Mouse (Mus musculus) heart, embryonic 15.5 days (tissue): Measurements from ENCODE around the gene Snai3. TPM values are rescaled to one million over a fixed set of nuclear protein-coding genes. Genes with fewer than 3 reads are reported as not detected.

ENCODE experiments used
- ATAC-seq: fragments of 200-750 bp; cut with Nextera tagmentation; replicated peaks from 2 replicates; pipeline ENCODE4 v1.8.0; 2017; ENCODE audit warnings: low read depth, moderate TSS enrichment; ENCODE audit not compliant: insufficient number of reproducible peaks, insufficient read depth, low FRiP score
- H3K27ac ChIP-seq: fragments of 300-500 bp; sonication (generic); 2 replicates; pipeline ENCODE4 v1.5.1; 2015; ENCODE audit warnings: mild to moderate bottlenecking, inconsistent platforms
- H3K27me3 ChIP-seq: fragments of 300-500 bp; sonication (generic); 2 replicates; pipeline ENCODE4 v1.6.1; 2015; ENCODE audit warnings: inconsistent platforms
- H3K36me3 ChIP-seq: fragments of 300-500 bp; sonication (generic); 2 replicates; pipeline ENCODE4 v1.6.1; 2015; ENCODE audit warnings: mild to moderate bottlenecking, inconsistent platforms
- H3K4me1 ChIP-seq: fragments of 300-500 bp; sonication (generic); replicated peaks from 2 replicates; pipeline ENCODE4 v1.6.1; 2015; ENCODE audit warnings: inconsistent platforms
- H3K4me2 ChIP-seq: fragments of 300-500 bp; sonication (generic); 2 replicates; pipeline ENCODE4 v1.6.1; 2015; ENCODE audit warnings: inconsistent platforms, mild to moderate bottlenecking, moderate library complexity
- H3K4me3 ChIP-seq: fragments of 300-500 bp; sonication (generic); 2 replicates; pipeline ENCODE4 v1.5.1; 2015; ENCODE audit warnings: mild to moderate bottlenecking, inconsistent platforms
- H3K9ac ChIP-seq: fragments of 300-500 bp; sonication (generic); 2 replicates; pipeline ENCODE4 v1.6.1; 2015; ENCODE audit warnings: mild to moderate bottlenecking, inconsistent platforms
- H3K9me3 ChIP-seq: fragments of 300-500 bp; sonication (generic); replicated peaks from 2 replicates; pipeline ENCODE4 v1.6.1; 2016; ENCODE audit warnings: inconsistent platforms
- WGBS: fragments of 180-500 bp; shearing (Covaris S2); methylation state at CpG from one replicate; pipeline ENCODE4 v1.1.7; 2015; ENCODE audit warnings: mixed read lengths; 5-methylcytosine and 5-hydroxymethylcytosine counted together
- polyA plus RNA-seq: library from polyadenylated mRNA; unstranded; fragments of >200 nt; fragmentation: Nextera tagmentation; extraction: Ambion mirVana; gene quantifications from 2 replicates; pipeline ENCODE4 v1.2.1, GENCODE M21; 2015

Snai3 gene
- polyA plus RNA-seq, 1 experiment from 2014 or later = 2.0 TPM

GRCm38 (mm10) chr8:122437708-122438331 is 22.7 kb downstream of the Snai3 start:
- no peak overlapping the region for H3K4me3 ChIP-seq
- H3K9ac ChIP-seq = no peak overlapping the region
- H3K36me3 ChIP-seq = peaks cover 14% of the 10 kb centered on the region; the same call in 1 of the 2 replicates
- H3K4me1 ChIP-seq = peaks cover 17% of the 10 kb centered on the region
- ATAC-seq = no peak
- peak overlapping the region; percentile 10; the same call in 1 of the 2 replicates for H3K4me2 ChIP-seq
- peak overlapping the region; percentile 64; the same call in 1 of the 2 replicates for H3K27ac ChIP-seq
- no peaks in the 10 kb centered on the region for H3K9me3 ChIP-seq
- no peaks in the 10 kb centered on the region for H3K27me3 ChIP-seq
- 88% methylated on average over 13 of the region's 13 CpGs for WGBS

- Histone ChIP-seq H3K36me3 (peaks cover 14% of the 10 kb centered on the region; the same call in 1 of the 2 replicates), H3K4me1 (peaks cover 22% of the 10 kb centered on the region), H3K9me3 (no peaks in the 10 kb centered on the region), H3K4me2 (no peak overlapping the region), H3K9ac (no peak overlapping the region), H3K27me3 (no peaks in the 10 kb centered on the region), H3K27ac (no peak overlapping the region), H3K4me3 (no peak overlapping the region)
- 77% methylated on average over 20 of the region's 20 CpGs for WGBS
- no peak for ATAC-seq
These were observed 23.9 kb downstream of the Snai3 start for GRCm38 (mm10) chr8:122436586-122437125.

- H3K36me3 ChIP-seq = peaks cover 14% of the 10 kb centered on the region; the same call in 1 of the 2 replicates
- H3K9me3 ChIP-seq = no peaks in the 10 kb centered on the region
- peaks cover 27% of the 10 kb centered on the region for H3K4me1 ChIP-seq
- ATAC-seq = no peak
- no peak overlapping the region for H3K27ac ChIP-seq
- H3K27me3 ChIP-seq = no peaks in the 10 kb centered on the region
- H3K4me2 ChIP-seq = no peak overlapping the region
- no peak overlapping the region for H3K4me3 ChIP-seq
- 88% methylated on average over 9 of the region's 9 CpGs for WGBS
- no peak overlapping the region for H3K9ac ChIP-seq
These were observed 24.4 kb downstream of the Snai3 start for GRCm38 (mm10) chr8:122436146-122436545.

GRCm38 (mm10) chr8:122435375-122435774 is 25.2 kb downstream of the Snai3 start:
- ATAC-seq = no peak
- 90% methylated on average over 6 of the region's 6 CpGs for WGBS

GRCm38 (mm10) chr8:122433269-122433905 is 27.1 kb downstream of the Snai3 start:
- peaks cover 14% of the 10 kb centered on the region; the same call in 1 of the 2 replicates for H3K36me3 ChIP-seq
- H3K27me3 ChIP-seq = no peaks in the 10 kb centered on the region
- H3K4me1 ChIP-seq = peaks cover 27% of the 10 kb centered on the region
- H3K9ac ChIP-seq = peak overlapping the region; percentile 78; the same call in 1 of the 2 replicates
- H3K4me3 ChIP-seq = peak overlapping the region; percentile 69; the same call in 1 of the 2 replicates
- 61% methylated on average over 11 of the region's 11 CpGs for WGBS
- H3K4me2 ChIP-seq = peak overlapping the region; percentile 96
- H3K27ac ChIP-seq = peak overlapping the region; percentile 81
- ATAC-seq = peak; percentile 39
- no peaks in the 10 kb centered on the region for H3K9me3 ChIP-seq

More at GRCm38 (mm10) chr8:122435375-122435774, 25.2 kb downstream of the Snai3 start:
- Histone ChIP-seq H3K27ac (no peak overlapping the region), H3K4me2 (no peak overlapping the region), H3K4me3 (no peak overlapping the region), H3K4me1 (peaks cover 28% of the 10 kb centered on the region), H3K36me3 (peaks cover 14% of the 10 kb centered on the region; the same call in 1 of the 2 replicates), H3K9me3 (no peaks in the 10 kb centered on the region), H3K27me3 (no peaks in the 10 kb centered on the region), H3K9ac (no peak overlapping the region)

- H3K9me3 ChIP-seq = no peaks in the 10 kb centered on the region
- peak within 1 kb of the TSS; percentile 78 for H3K9ac ChIP-seq
- H3K4me1 ChIP-seq = peaks cover 23% of the 10 kb centered on the region
- no peaks in the 10 kb centered on the region for H3K27me3 ChIP-seq
- H3K4me3 ChIP-seq = peak within 1 kb of the TSS; percentile 69
- peak within 1 kb of the TSS; percentile 81 for H3K27ac ChIP-seq
- peak; percentile 81 for ATAC-seq
- 4% methylated on average over 45 of the region's 45 CpGs for WGBS
- peak within 1 kb of the TSS; percentile 96 for H3K4me2 ChIP-seq
- H3K36me3 ChIP-seq = peaks cover 14% of the 10 kb centered on the region; the same call in 1 of the 2 replicates
These were observed 27.9 kb downstream of the Snai3 start, which contains the start of gene Cyba for GRCm38 (mm10) chr8:122432443-122433268. Gene Cyba, minus strand, starts transcription at chr8:122432930.

GRCm38 (mm10) chr8:122431694-122432442 is 28.7 kb downstream of the Snai3 start:
- H3K27me3 ChIP-seq = no peaks in the 10 kb centered on the region
- H3K27ac ChIP-seq = peak overlapping the region; percentile 81
- H3K4me3 ChIP-seq = peak overlapping the region; percentile 69
- no peak for ATAC-seq
- H3K4me1 ChIP-seq = peaks cover 23% of the 10 kb centered on the region
- H3K36me3 ChIP-seq = peaks cover 14% of the 10 kb centered on the region; the same call in 1 of the 2 replicates
- 24% methylated on average over 18 of the region's 18 CpGs for WGBS
- H3K9me3 ChIP-seq = no peaks in the 10 kb centered on the region
- H3K4me2 ChIP-seq = peak overlapping the region; percentile 96
- peak overlapping the region; percentile 78 for H3K9ac ChIP-seq

- peaks cover 8% of the 10 kb centered on the region; the same call in 1 of the 2 replicates for H3K36me3 ChIP-seq
- 75% methylated on average over 3 of the region's 3 CpGs for WGBS
- H3K4me3 ChIP-seq = no peak overlapping the region
- peaks cover 23% of the 10 kb centered on the region for H3K4me1 ChIP-seq
- H3K27ac ChIP-seq = no peak overlapping the region
- ATAC-seq = no peak
- no peak overlapping the region for H3K4me2 ChIP-seq
- H3K9me3 ChIP-seq = no peaks in the 10 kb centered on the region
- no peak overlapping the region for H3K9ac ChIP-seq
- no peaks in the 10 kb centered on the region for H3K27me3 ChIP-seq
These were observed 29.9 kb downstream of the Snai3 start for GRCm38 (mm10) chr8:122430646-122431045.

- WGBS = 71% methylated on average over 10 of the region's 10 CpGs
- ATAC-seq = no peak
These were observed 30.4 kb downstream of the Snai3 start for GRCm38 (mm10) chr8:122430058-122430636.

GRCm38 (mm10) chr8:122428163-122428562 is 32.4 kb downstream of the Snai3 start:
- Histone ChIP-seq H3K27me3 (no peaks in the 10 kb centered on the region), H3K9ac (no peak overlapping the region), H3K4me3 (no peak overlapping the region), H3K4me2 (no peak overlapping the region), H3K27ac (no peak overlapping the region), H3K36me3 (0 out of 2 replicates have a peak, but pooled peaks cover 3% of the 10 kb centered on the region), H3K9me3 (no peaks in the 10 kb centered on the region), H3K4me1 (peaks cover 33% of the 10 kb centered on the region)
- 89% methylated on average over 9 of the region's 9 CpGs for WGBS
- ATAC-seq = no peak

More at GRCm38 (mm10) chr8:122430058-122430636, 30.4 kb downstream of the Snai3 start:
- Histone ChIP-seq H3K4me2 (no peak overlapping the region), H3K9ac (no peak overlapping the region), H3K27ac (no peak overlapping the region), H3K4me1 (peaks cover 23% of the 10 kb centered on the region), H3K9me3 (no peaks in the 10 kb centered on the region), H3K36me3 (peaks cover 3% of the 10 kb centered on the region; the same call in 1 of the 2 replicates), H3K4me3 (no peak overlapping the region), H3K27me3 (no peaks in the 10 kb centered on the region)
